Mouse (Mus musculus) cerebellum, adult 2 months (tissue): Measurements from ENCODE around the gene Slc39a1.
A peak's percentile ranks its signal among the peaks of the same experiment; 100 is the strongest.

Source experiments
- CTCF ChIP-seq: fragments of 200-500 bp; IDR thresholded peaks from 2 replicates; pipeline ENCODE4 v1.5.1; 2011; ENCODE audit warnings: low read depth, mild to moderate bottlenecking, control low read depth, low read length, moderate library complexity, borderline replicate concordance; ENCODE audit not compliant: insufficient read depth
- POLR2A ChIP-seq: fragments of 200-500 bp; IDR thresholded peaks from 2 replicates; pipeline ENCODE4 v1.6.1; 2011; ENCODE audit warnings: low read length, control low read depth, borderline replicate concordance; ENCODE audit not compliant: insufficient read depth

- no peak for TF ChIP-seq CTCF
- 0 out of 2 replicates have a peak, but pooled peaks have one; percentile 43 for TF ChIP-seq POLR2A
Measured at GRCm38 (mm10) chr3:90253653-90254418, 5.9 kb downstream of the Slc39a1 start, which contains the start of gene Crtc2.
